Mouse (Mus musculus) monocyte, adult 5-6 weeks (primary cell): ENCODE results near the gene Sat2. TPM values are rescaled to one million over a fixed set of nuclear protein-coding genes. Genes with fewer than 3 reads are reported as not detected.
"Not testable (repeated sequence)": the region's sequence is repeated elsewhere in the genome, so short reads cannot be mapped to it uniquely, and the experiment has no call there.

Experiments
- ATAC-seq: fragments of 153-309, 156-312 bp; replicated peaks from 2 replicates; pipeline ENCODE4 v1.8.0; 2017; ENCODE audit warnings: mild to moderate bottlenecking; ENCODE audit not compliant: low TSS enrichment, insufficient number of reproducible peaks, severe bottlenecking, poor library complexity, low FRiP score
- total RNA-seq: library from RNA; stranded (forward); fragments of 200-1000, 200-491, 200-594 nt; gene quantifications from 3 replicates; pipeline ENCODE4 v1.2.3, GENCODE M21; 2017

Sat2 gene
- total RNA-seq, 1 experiment from 2014 or later: 0.67 TPM

DNA sequence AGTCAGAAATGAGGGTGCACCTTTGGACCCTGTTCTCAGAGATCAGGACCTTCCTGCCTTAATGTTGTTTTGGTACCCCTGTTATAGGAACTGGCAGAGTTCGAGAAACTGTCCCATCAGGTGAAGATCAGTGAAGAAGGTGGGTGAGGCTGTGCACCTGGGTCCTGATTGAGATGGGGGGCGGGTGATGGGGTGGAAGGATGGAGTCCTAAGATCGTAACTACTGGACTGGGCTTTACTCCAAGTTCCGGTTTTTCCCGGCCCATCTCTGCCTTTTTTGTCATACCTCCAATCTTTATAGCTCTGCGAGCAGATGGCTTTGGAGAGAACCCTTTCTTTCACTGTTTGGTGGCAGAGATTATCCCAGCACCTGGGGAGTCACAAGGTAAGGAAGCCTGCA is 582 bp downstream of the Sat2 start:
- ATAC-seq: no peak

- no peak for ATAC-seq
Observed at GRCm38 (mm10) chr11:69623006-69623405, 1.2 kb downstream of the Sat2 start.

DNA sequence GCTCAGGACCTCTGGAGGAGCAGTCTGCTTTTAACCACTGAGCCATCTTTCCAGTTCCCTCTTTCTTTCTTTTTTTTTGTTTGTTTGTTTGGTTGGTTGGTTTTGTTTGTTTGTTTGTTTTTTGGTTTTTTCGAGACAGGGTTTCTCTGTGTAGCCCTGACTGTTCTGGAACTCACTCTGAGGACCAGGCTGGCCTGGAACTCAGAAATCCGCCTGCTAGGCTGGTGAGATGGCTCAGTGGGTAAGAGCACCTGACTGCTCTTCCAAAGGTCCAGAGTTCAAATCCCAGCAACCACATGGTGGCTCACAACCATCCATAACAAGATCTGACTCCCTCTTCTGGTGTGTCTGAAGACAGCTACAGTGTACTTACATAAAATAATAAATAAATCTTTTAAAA is 2.5 kb downstream of the Sat2 start:
- ATAC-seq: not testable (repeated sequence)

DNA sequence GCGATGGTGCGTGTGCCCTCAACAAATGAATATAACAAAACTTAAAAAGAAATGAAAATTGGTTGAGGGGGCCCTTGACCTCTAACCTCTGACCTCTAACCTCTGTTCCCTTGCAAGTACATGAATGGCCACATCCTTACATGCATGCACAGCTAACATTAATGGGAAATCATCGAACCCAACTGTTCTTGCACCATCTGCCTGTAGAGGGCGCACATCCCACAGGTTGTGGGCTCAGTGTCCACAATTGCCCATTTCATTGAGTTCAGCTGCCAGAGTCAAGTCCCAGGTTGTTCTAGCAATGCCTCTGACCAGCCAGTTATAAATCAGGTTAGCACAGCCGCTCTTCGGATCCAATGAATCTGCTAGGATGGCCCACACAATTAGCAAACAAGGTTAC is 6.5 kb downstream of the Sat2 start:
- ATAC-seq: peak; percentile 55

GRCm38 (mm10) chr11:69629802-69630201 is 8.0 kb downstream of the Sat2 start:
- no peak for ATAC-seq

- ATAC-seq: peak; percentile 90
Observed at GRCm38 (mm10) chr11:69632284-69633089, 10.7 kb downstream of the Sat2 start, which contains the start of gene Fxr2. Fxr2 (plus strand) TSS chr11:69632990.

- no peak for ATAC-seq
Observed at GRCm38 (mm10) chr11:69633128-69633866, 11.5 kb downstream of the Sat2 start.

DNA sequence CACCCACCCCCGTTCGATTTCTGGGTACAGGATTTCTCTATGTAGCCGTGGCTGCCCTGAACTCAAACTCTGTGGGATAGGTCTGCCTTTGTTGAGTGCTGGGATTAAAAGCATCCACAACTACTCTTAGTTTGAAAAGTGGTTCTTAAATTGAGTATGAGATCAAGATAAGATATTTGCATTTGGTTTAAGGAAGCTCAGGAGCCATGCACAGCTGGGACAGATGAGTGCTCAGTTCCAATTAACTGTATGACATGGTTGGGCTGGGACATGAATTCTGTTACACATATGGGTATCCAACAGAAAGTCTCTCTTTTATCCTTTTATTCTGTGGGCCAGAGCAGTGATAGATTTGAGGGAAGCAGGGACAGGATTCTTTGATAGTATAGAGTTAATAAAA is 13.6 kb downstream of the Sat2 start:
- no peak for ATAC-seq

- ATAC-seq: no peak
Observed at GRCm38 (mm10) chr11:69645860-69646259, 24.0 kb downstream of the Sat2 start.

GRCm38 (mm10) chr11:69653399-69653798 is 31.6 kb downstream of the Sat2 start:
- no peak for ATAC-seq

- ATAC-seq: no peak
Observed at GRCm38 (mm10) chr11:69654760-69655159, 32.9 kb downstream of the Sat2 start.

DNA sequence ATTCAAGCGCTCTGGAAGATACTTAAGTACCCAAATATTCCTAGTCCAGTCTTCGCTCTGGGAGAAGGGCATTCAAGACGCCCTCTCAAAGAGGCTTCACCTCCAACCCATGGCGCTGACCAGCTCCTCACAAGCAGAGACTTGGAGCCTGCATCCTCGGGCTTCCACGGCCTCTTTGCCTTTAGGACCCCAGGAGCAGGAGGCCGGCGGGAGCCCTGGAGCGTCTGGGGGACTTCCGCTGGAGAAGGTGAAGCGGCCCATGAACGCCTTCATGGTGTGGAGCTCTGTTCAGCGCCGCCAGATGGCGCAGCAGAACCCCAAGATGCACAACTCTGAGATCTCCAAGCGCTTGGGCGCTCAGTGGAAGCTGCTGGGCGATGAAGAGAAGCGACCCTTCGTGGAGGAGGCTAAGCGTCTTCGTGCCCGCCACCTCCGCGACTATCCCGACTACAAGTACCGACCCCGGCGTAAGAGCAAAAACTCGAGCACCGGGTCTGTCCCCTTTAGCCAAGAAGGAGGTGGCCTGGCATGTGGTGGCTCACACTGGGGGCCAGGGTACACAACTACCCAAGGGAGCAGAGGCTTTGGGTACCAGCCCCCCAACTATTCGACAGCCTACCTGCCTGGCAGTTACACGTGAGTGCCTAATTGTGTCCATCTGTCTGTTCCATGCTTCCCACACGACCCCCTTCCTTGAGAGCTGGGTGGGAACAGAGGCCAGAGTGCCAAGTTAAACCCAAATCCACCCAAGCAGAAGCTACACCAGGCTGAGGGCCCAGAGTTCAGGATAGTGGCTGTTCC is 33.6 kb downstream of the Sat2 start, which contains the start of gene Sox15:
Sox15 (plus strand) TSS at position 51 of the 801 bp plus-strand sequence.
- ATAC-seq: peak; percentile 30; the same call in 1 of the 2 replicates

DNA sequence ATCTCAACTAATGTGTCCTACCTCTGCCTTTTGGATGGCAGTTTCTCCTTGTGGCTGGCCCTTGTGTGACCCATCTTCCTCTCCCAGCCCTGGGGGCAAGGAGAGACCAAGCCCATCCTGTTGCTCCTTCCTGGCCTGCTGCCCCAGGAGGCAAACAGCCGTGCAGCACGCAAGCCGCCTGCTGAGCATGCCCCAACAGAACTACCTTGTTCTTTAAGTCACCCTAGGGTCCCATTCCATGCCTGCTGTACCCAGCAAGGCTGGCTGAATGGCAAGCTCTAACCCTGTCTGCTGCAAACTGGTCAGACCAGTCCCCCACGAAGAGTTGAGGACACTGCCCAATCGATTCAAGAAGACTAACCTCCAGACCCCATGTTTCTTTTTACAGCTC is 34.2 kb downstream of the Sat2 start:
- no peak for ATAC-seq

GRCm38 (mm10) chr11:69656617-69657461 is 35.0 kb downstream of the Sat2 start:
- no peak for ATAC-seq

DNA sequence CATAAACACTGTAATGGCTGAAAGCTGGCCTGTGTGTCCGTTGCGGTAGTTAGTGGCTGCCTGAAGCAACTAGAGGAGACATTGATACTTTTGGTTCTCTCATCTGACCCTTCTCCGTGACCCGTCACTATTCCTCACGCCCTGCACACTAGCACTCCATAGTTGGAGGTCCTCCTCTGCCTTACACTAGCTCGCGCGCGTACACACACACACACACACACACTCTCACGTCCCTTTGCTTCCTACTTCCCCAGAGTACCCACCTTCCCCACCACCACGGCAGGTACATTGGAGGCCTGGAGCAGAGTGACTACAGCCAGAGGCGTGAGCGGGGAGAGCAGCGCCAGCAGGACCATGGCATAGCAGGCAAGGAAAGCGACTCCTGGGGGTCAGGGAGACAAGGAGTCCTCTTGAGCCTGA is 35.6 kb downstream of the Sat2 start:
- no peak for ATAC-seq

- ATAC-seq: no peak
Observed at GRCm38 (mm10) chr11:69661221-69661881, 39.5 kb downstream of the Sat2 start.

DNA sequence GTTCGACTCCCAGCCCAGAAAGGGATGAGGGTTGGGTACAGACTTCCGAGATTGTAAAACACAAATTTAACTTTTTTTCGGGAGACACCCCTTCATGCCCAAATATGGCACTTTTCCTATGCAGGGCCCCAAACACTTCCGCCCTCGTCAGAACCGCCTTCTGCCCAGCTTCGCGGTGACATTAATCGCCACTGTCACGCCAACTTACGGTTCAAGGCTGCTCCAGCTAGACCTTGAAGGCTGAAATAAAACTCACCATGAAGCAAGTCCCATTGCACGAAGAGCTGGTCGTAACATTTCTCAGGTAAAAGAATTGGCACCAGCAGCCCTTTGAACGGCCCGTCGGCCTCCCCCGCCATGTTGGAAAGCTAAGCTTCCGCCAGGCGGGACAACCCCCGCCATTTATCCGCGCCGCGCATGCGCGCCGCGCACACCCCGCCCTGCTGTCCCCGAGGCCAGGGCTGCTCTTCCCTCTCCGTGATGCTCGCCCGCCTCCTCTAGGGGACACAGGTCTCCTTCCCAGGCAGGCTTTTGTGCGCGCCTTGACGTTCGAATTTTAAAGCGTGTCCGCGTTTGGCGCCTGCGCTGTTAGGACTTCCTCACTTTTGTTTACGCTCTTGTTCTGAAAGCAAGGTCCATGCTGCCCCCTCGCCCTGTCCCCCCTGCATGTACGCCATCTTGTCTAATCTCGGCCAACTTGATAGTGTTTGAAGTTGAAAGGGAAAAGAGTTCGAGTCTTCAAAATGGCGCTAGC is 40.6 kb downstream of the Sat2 start, which contains the start of gene Mpdu1:
Mpdu1 (minus strand) TSS at position 430 of the 754 bp plus-strand sequence.
- peak; percentile 67 for ATAC-seq
